Mouse (Mus musculus): Measurements from ENCODE around the gene Urm1. TPM values are rescaled to one million over a fixed set of nuclear protein-coding genes. Genes with fewer than 3 reads are reported as not detected.
"Not testable (repeated sequence)": the region's sequence is repeated elsewhere in the genome, so short reads cannot be mapped to it uniquely, and the experiment has no call there.

The Urm1 gene
- 22.3 TPM in 2 replicates for polyA plus RNA-seq (2016; fragmentation: Nextera tagmentation; extraction: Ambion mirVana)

GRCm38 (mm10) chr2:29820025-29820817 lies at the start of gene Urm1:
Gene Urm1, plus strand, starts transcription at chr2:29820075.
- WGBS: under 1% methylated on average over 35 of the region's 35 CpGs
- H3K27me3 ChIP-seq (ENCODE audit: low read depth, poor library complexity, severe bottlenecking): peaks cover 16% of the 10 kb centered on the region; the same call in 1 of the 2 replicates
- peak within 1 kb of the TSS; percentile 92 for H3K27ac ChIP-seq (replicated peaks)
- H3K36me3 ChIP-seq: peaks cover 24% of the 10 kb centered on the region
- peak within 1 kb of the TSS; percentile 47 for H3K4me3 ChIP-seq
- H3K9me3 ChIP-seq (replicated peaks): no peaks in the 10 kb centered on the region; the same call in 1 of the 2 replicates
- DNase-seq (ENCODE audit: low spot score): peak; percentile 97
- H3K4me1 ChIP-seq: peaks cover 46% of the 10 kb centered on the region

GRCm38 (mm10) chr2:29770162-29770561 lies 49.7 kb upstream of the Urm1 start:
- Histone ChIP-seq H3K4me1 (no peaks in the 10 kb centered on the region), H3K27me3 (ENCODE audit: low read depth, poor library complexity, severe bottlenecking) (no peaks in the 10 kb centered on the region), H3K9me3 (replicated peaks) (no peaks in the 10 kb centered on the region), H3K36me3 (peaks cover 24% of the 10 kb centered on the region), H3K27ac (replicated peaks) (no peak overlapping the region), H3K4me3 (no peak overlapping the region)
- no peak for DNase-seq (ENCODE audit: low spot score)

- H3K4me3 ChIP-seq: no peak overlapping the region
These were observed 48.0 kb upstream of the Urm1 start for GRCm38 (mm10) chr2:29771611-29772461.

GRCm38 (mm10) chr2:29773323-29773722 lies 46.6 kb upstream of the Urm1 start:
- WGBS: 97% methylated on average over 4 of the region's 4 CpGs
- H3K4me1 ChIP-seq: no peaks in the 10 kb centered on the region
- H3K27me3 ChIP-seq (ENCODE audit: low read depth, poor library complexity, severe bottlenecking): no peaks in the 10 kb centered on the region
- no peak overlapping the region for H3K27ac ChIP-seq (replicated peaks)
- no peak overlapping the region for H3K4me3 ChIP-seq
- DNase-seq (ENCODE audit: low spot score): no peak
- peaks cover 54% of the 10 kb centered on the region for H3K36me3 ChIP-seq
- H3K9me3 ChIP-seq (replicated peaks): no peaks in the 10 kb centered on the region

More at GRCm38 (mm10) chr2:29771611-29772461, 48.0 kb upstream of the Urm1 start:
- H3K36me3 ChIP-seq: peaks cover 39% of the 10 kb centered on the region
- H3K27me3 ChIP-seq (ENCODE audit: low read depth, poor library complexity, severe bottlenecking): no peaks in the 10 kb centered on the region
- H3K27ac ChIP-seq (replicated peaks): no peak overlapping the region
- no peaks in the 10 kb centered on the region for H3K9me3 ChIP-seq (replicated peaks)
- H3K4me1 ChIP-seq: no peaks in the 10 kb centered on the region
- 90% methylated on average over 8 of the region's 8 CpGs for WGBS
- DNase-seq (ENCODE audit: low spot score): no peak

GRCm38 (mm10) chr2:29781256-29781655 lies 38.6 kb upstream of the Urm1 start:
- DNase-seq (ENCODE audit: low spot score); H3K4me3 ChIP-seq; H3K27ac ChIP-seq (replicated peaks); H3K27me3 ChIP-seq (ENCODE audit: low read depth, poor library complexity, severe bottlenecking); H3K4me1 ChIP-seq: not testable (repeated sequence)
- H3K9me3 ChIP-seq (replicated peaks): peaks cover 11% of the 10 kb centered on the region
- 90% methylated on average over 2 of the region's 2 CpGs for WGBS
- H3K36me3 ChIP-seq: peaks cover 99% of the 10 kb centered on the region

- Histone ChIP-seq H3K27ac (replicated peaks) (no peak overlapping the region), H3K36me3 (peaks cover 72% of the 10 kb centered on the region), H3K27me3 (ENCODE audit: low read depth, poor library complexity, severe bottlenecking) (no peaks in the 10 kb centered on the region), H3K9me3 (replicated peaks) (peaks cover 11% of the 10 kb centered on the region), H3K4me1 (peaks cover 21% of the 10 kb centered on the region), H3K4me3 (no peak overlapping the region)
- DNase-seq (ENCODE audit: low spot score): no peak
- WGBS: 83% methylated on average over 4 of the region's 4 CpGs
These were observed 35.6 kb upstream of the Urm1 start for GRCm38 (mm10) chr2:29784290-29784689.

- Histone ChIP-seq H3K36me3 (peaks cover 69% of the 10 kb centered on the region), H3K4me3 (peak within 1 kb of the TSS; percentile 91), H3K9me3 (replicated peaks) (peaks cover under 1% of the 10 kb centered on the region), H3K27ac (replicated peaks) (peak within 1 kb of the TSS; percentile 89), H3K4me1 (peaks cover 24% of the 10 kb centered on the region), H3K27me3 (ENCODE audit: low read depth, poor library complexity, severe bottlenecking) (no peaks in the 10 kb centered on the region)
- peak; percentile 89 for DNase-seq (ENCODE audit: low spot score)
- 1% methylated on average over 31 of the region's 31 CpGs for WGBS
These were observed 32.6 kb upstream of the Urm1 start, which contains the start of gene Coq4 for GRCm38 (mm10) chr2:29787104-29787917. Gene Coq4, plus strand, starts transcription at chr2:29787493.

- peak; percentile 81 for DNase-seq (ENCODE audit: low spot score)
- peaks cover 24% of the 10 kb centered on the region for H3K4me1 ChIP-seq
- H3K27me3 ChIP-seq (ENCODE audit: low read depth, poor library complexity, severe bottlenecking): no peaks in the 10 kb centered on the region
- H3K9me3 ChIP-seq (replicated peaks): no peaks in the 10 kb centered on the region
- WGBS: under 1% methylated on average over 45 of the region's 45 CpGs
- H3K27ac ChIP-seq (replicated peaks): peak within 1 kb of the TSS; percentile 89
- peaks cover 69% of the 10 kb centered on the region for H3K36me3 ChIP-seq
- H3K4me3 ChIP-seq: peak within 1 kb of the TSS; percentile 91
These were observed 31.8 kb upstream of the Urm1 start, which contains the start of gene Trub2 for GRCm38 (mm10) chr2:29787937-29788681. Gene Trub2, minus strand, starts transcription at chr2:29788502.

GRCm38 (mm10) chr2:29792772-29793487 lies 26.9 kb upstream of the Urm1 start:
- no peak overlapping the region for H3K27ac ChIP-seq (replicated peaks)
- WGBS: 98% methylated on average over 2 of the region's 2 CpGs
- DNase-seq (ENCODE audit: low spot score): no peak
- H3K4me3 ChIP-seq: no peak overlapping the region
- H3K36me3 ChIP-seq: peaks cover 74% of the 10 kb centered on the region
- no peaks in the 10 kb centered on the region for H3K27me3 ChIP-seq (ENCODE audit: low read depth, poor library complexity, severe bottlenecking)
- H3K9me3 ChIP-seq (replicated peaks): no peaks in the 10 kb centered on the region
- H3K4me1 ChIP-seq: peaks cover 22% of the 10 kb centered on the region

GRCm38 (mm10) chr2:29802075-29802826 lies 17.6 kb upstream of the Urm1 start, which contains the start of gene Slc27a4:
Gene Slc27a4, plus strand, starts transcription at chr2:29802634.
- Histone ChIP-seq H3K4me3 (peak within 1 kb of the TSS; percentile 98), H3K4me1 (peaks cover 20% of the 10 kb centered on the region), H3K9me3 (replicated peaks) (no peaks in the 10 kb centered on the region), H3K36me3 (peaks cover 35% of the 10 kb centered on the region), H3K27ac (replicated peaks) (peak within 1 kb of the TSS; percentile 89), H3K27me3 (ENCODE audit: low read depth, poor library complexity, severe bottlenecking) (no peaks in the 10 kb centered on the region)
- 5% methylated on average over 28 of the region's 28 CpGs for WGBS
- peak; percentile 94 for DNase-seq (ENCODE audit: low spot score)
